Mouse (Mus musculus) liver, adult 2 months (tissue): ENCODE measurements around the gene Il34.

Source experiments
- CTCF ChIP-seq: fragments of 200-500 bp; IDR thresholded peaks from 2 replicates; pipeline ENCODE4 v1.5.1; 2011; ENCODE audit warnings: low read depth, low read length, control low read depth
- POLR2A ChIP-seq: fragments of 200-500 bp; IDR thresholded peaks from 2 replicates; pipeline ENCODE4 v1.6.1; 2011; ENCODE audit warnings: low read length, control low read depth; ENCODE audit not compliant: insufficient read depth; ENCODE audit errors: extremely low read depth

- no peak for TF ChIP-seq CTCF
- no peak for TF ChIP-seq POLR2A
These were observed 55.5 kb downstream of the Il34 start for GRCm38 (mm10) chr8:110750269-110750668.
